Mouse (Mus musculus) adrenal gland, postnatal 25 days (tissue): Measurements from ENCODE around the gene Nfkbil1. TPM values are rescaled to one million over a fixed set of nuclear protein-coding genes. Genes with fewer than 3 reads are reported as not detected.

Experiments
- DNase-seq: peaks from one replicate; pipeline ENCODE4 v3.0.0; 2021; ENCODE audit warnings: mixed read lengths
- microRNA-seq, 2 experiments: library from miRNA; unstranded; fragments of <30 nt; microRNA quantifications; one replicate each; pipeline ENCODE4 v1.2.0; 2021
- total RNA-seq: library from RNA; stranded (reverse); gene quantifications from 2 replicates; pipeline ENCODE4 v1.2.3, GENCODE M21; 2021

Gene Nfkbil1
- total RNA-seq, 1 experiment from 2014 or later: 24.1 TPM

DNA sequence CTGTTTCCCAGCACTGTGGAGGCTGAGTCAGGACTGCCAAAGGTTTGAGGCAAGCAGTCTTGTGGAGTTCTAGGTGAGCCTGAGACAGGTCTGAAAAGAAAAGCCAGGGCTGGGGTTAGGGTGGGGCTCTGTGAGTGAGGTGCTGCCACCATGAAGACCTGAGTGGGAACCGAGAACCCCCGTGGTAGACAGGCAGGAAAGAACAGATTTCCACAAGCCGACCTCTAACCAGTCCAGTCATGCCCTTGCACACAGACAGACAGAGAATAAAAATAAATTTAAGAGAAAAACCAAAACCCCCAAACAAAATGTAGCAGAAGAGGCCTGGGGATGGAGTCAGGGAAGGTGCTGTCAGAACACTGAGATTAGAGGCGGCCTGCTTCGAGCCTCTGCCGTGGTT is 60.2 kb downstream of the Nfkbil1 start:
- no peak for DNase-seq

DNA sequence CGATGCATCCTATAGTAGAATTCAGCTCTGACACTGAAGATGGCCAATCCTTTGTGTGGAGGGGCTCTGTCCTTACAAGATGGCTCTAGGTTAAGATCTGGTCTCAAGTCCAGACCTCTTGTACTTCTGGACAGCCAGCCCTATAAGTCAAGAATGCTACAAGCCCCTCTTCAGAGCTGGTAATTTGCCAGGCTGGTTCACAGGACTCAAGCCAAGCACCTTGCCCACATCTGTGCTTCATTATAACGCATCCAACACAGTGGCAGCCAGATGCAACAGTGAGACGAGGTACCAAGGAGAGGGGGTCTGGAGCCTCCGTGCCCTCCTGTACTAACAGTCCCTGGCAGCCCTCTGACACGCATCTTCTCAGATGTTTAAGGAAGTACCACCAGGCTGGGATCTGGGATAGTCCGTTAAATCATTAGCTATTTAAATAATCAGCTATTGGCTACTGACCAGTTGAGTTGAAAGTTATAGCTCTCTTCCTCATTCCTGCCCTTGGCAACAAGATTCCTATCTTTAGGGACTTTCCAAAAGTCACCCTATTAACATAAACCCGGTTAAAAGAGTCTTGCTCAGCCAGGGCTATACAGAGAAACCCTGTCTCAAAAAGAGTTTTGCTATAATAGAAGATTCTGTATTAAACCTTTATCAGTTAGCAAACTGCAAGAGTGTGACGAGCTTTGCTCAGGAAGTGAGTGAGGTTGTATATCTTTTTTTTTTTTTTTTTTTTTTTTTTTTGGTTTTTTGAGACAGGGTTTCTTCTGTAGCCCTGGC is 61.2 kb downstream of the Nfkbil1 start:
- DNase-seq: no peak

DNA sequence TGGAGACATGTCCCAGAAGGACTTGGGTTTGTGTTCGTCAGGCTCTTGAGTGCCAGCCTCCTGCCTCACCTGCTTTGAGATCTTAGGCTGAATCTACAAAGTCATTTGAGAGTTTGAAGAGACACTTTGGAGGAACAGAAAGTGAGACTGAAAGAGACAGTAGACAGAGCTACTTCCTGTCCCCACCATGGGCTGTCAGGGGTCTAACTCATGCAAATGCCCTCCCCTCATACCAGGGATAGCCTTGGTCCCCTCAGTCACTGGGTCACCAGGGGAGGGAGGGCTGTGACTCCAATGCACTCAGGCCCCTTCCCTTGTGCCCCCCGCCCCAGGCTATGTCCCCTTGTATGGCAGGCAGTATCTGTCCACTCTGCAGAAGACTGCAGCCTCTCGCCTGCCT is 62.3 kb downstream of the Nfkbil1 start:
- no peak for DNase-seq

DNA sequence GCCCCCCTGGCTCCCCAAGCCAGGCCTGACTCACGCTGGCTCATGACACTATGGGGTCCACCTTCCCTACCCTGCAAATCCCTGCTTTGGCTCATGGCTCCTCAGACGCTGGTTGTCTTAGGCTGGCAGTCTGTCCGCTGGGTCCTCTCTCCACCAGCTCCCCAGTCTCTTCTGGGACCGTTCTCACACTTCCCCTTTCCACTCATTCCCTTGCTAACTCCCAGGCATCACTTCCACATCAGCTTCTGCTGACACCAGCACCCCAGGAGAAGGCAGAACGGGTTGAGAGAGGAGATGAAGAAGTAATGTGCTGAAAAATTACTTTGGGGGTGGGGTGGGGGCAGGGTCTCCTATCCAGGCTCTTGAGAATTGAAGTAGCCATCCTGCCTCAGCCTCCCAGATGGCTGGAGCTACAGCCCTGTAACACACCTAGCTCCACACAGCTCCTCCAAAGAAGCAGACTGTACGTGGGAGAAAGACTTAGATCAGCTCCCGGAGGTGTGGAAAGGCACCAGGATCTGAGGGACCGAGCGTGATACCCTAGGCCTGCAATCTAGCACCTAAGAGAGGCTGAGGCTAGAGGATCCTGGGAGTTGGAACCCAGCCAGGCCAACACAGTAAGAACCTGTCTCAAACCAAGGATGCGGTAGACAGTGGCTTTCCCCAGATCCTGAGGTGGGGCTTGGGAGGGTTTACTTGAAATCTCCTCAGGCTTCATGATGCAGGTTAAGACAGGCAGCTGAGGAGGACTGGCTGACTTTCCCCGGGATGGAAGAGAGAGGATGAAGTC is 63.0 kb downstream of the Nfkbil1 start:
- DNase-seq: no peak

Small RNAs within 50 kb of the gene (microRNA-seq; reads per million reads assigned to microRNA genes)
- gene Mir6973a (0 reads per million in 2 experiments), gene Mir6974 (0 reads per million in 2 experiments), gene Mir6975 (0 reads per million in 2 experiments), gene Mir8094 (0 reads per million in 2 experiments)

Other genes starting within 250 kb of the Nfkbil1 start
- 62.4 and 64.8 TPM in 2 replicates for gene Vars, start 234.8 kb downstream of the Nfkbil1 start, total RNA-seq
- gene Vwa7, start 219.2 kb downstream of the Nfkbil1 start, total RNA-seq: 0.57 and 0.97 TPM in 2 replicates
- 0.61 TPM in 1 of 2 replicates, not detected in the other for gene Sapcd1, start 207.8 kb downstream of the Nfkbil1 start, total RNA-seq
- 1.3 and 1.6 TPM in 2 replicates for gene Msh5, start 189.0 kb downstream of the Nfkbil1 start, total RNA-seq
- gene Clic1, start 185.8 kb downstream of the Nfkbil1 start, total RNA-seq: 79.7 and 90.5 TPM in 2 replicates
- gene Ddah2, start 176.8 kb downstream of the Nfkbil1 start, total RNA-seq: 14.2 and 17.8 TPM in 2 replicates
- gene Ly6g6c, start 170.4 kb downstream of the Nfkbil1 start, total RNA-seq: not detected in 2 replicates
- gene Mpig6b, start 169.6 kb downstream of the Nfkbil1 start, total RNA-seq: 0.24 TPM in 1 of 2 replicates, not detected in the other
- gene Ly6g6e, start 158.9 kb downstream of the Nfkbil1 start, total RNA-seq: not detected in 2 replicates
- gene Ly6g6d, start 157.7 kb downstream of the Nfkbil1 start, total RNA-seq: 1.5 and 2.0 TPM in 2 replicates
- not detected in 2 replicates for gene Ly6g6f, start 150.2 kb downstream of the Nfkbil1 start, total RNA-seq
- gene Abhd16a, start 146.5 kb downstream of the Nfkbil1 start, total RNA-seq: 67.1 and 84.9 TPM in 2 replicates
- not detected in 2 replicates for gene Ly6g5c, start 127.5 kb downstream of the Nfkbil1 start, total RNA-seq
- gene Ly6g5b, start 120.4 kb downstream of the Nfkbil1 start, total RNA-seq: 0.30 and 0.81 TPM in 2 replicates
- gene Gpank1, start 114.3 kb downstream of the Nfkbil1 start, total RNA-seq: 19.0 and 19.4 TPM in 2 replicates
- 201 and 272 TPM in 2 replicates for gene Csnk2b, start 113.7 kb downstream of the Nfkbil1 start, total RNA-seq
- 23.0 and 29.7 TPM in 2 replicates for gene D17H6S53E, start 109.4 kb downstream of the Nfkbil1 start, total RNA-seq
- gene Apom, start 103.7 kb downstream of the Nfkbil1 start, total RNA-seq: 2.9 TPM in 1 of 2 replicates, not detected in the other
- gene Bag6, start 100.6 kb downstream of the Nfkbil1 start, total RNA-seq: 403 and 461 TPM in 2 replicates
- 268 and 310 TPM in 2 replicates for gene Prrc2a, start 70.9 kb downstream of the Nfkbil1 start, total RNA-seq
- 2.3 and 3.0 TPM in 2 replicates for gene Aif1, start 59.7 kb downstream of the Nfkbil1 start, total RNA-seq
- 5.2 TPM in 1 of 2 replicates, not detected in the other for gene Lst1, start 47.4 kb downstream of the Nfkbil1 start, total RNA-seq
- 2.8 and 8.5 TPM in 2 replicates for gene Ltb, start 41.4 kb downstream of the Nfkbil1 start, total RNA-seq
- 0.58 and 0.76 TPM in 2 replicates for gene Tnf, start 33.8 kb downstream of the Nfkbil1 start, total RNA-seq
- gene Lta, start 30.4 kb downstream of the Nfkbil1 start, total RNA-seq: 0.30 TPM in 1 of 2 replicates, not detected in the other
- not detected in 2 replicates for gene Gm16181, start 15.0 kb downstream of the Nfkbil1 start, total RNA-seq
- gene Atp6v1g2, start 2.1 kb downstream of the Nfkbil1 start, total RNA-seq: 8.0 and 8.4 TPM in 2 replicates
- gene Ddx39b, start 6.0 kb upstream of the Nfkbil1 start, total RNA-seq: 237 and 249 TPM in 2 replicates
- gene H2-D1, start 26.9 kb upstream of the Nfkbil1 start, total RNA-seq: 86.1 and 109 TPM in 2 replicates
- gene H2-Q1, start 84.6 kb upstream of the Nfkbil1 start, total RNA-seq: 0.90 and 2.0 TPM in 2 replicates
- 1.1 TPM in 1 of 2 replicates, not detected in the other for gene H2-Q2, start 106.5 kb upstream of the Nfkbil1 start, total RNA-seq
- gene H2-Q4, start 143.8 kb upstream of the Nfkbil1 start, total RNA-seq: 16.5 and 20.9 TPM in 2 replicates
- gene H2-Q6, start 189.1 kb upstream of the Nfkbil1 start, total RNA-seq: 2.1 TPM in 1 of 2 replicates, not detected in the other
- 1.6 and 1.8 TPM in 2 replicates for gene H2-Q7, start 203.4 kb upstream of the Nfkbil1 start, total RNA-seq
- 2.3 and 14.7 TPM in 2 replicates for gene H2-Q10, start 234.3 kb upstream of the Nfkbil1 start, total RNA-seq